Mouse (Mus musculus) v-Abl transformed pro-B cells (cell line): Measurements from ENCODE around the gene Nt5c3.

Source experiments
- in situ Hi-C, 2 experiments: fragments of 400-800 bp; cut with MboI; formaldehyde crosslinking; loops; one replicate each; pipeline ENCODE4 v1.15.1; 2025; ENCODE audit not compliant: unreplicated experiment in 2 of 2

The Nt5c3 gene

GRCm38 (mm10) chr6:56854803-56855202 is 68.9 kb downstream of the Nt5c3 start:
- in situ Hi-C loops, result no loop called here

GRCm38 (mm10) chr6:56850315-56850714 is 73.4 kb downstream of the Nt5c3 start:
- in situ Hi-C loops, result no loop called here

GRCm38 (mm10) chr6:56848974-56849373 is 74.8 kb downstream of the Nt5c3 start:
- in situ Hi-C loops, result no loop called here

- in situ Hi-C loops, result no loop called here
These were observed 79.4 kb downstream of the Nt5c3 start for GRCm38 (mm10) chr6:56844365-56844764.

GRCm38 (mm10) chr6:56843229-56843628 is 80.5 kb downstream of the Nt5c3 start:
- in situ Hi-C loops, result no loop called here

GRCm38 (mm10) chr6:56837621-56838020 is 86.1 kb downstream of the Nt5c3 start:
- in situ Hi-C loops, result no loop called here

GRCm38 (mm10) chr6:56837166-56837565 is 86.6 kb downstream of the Nt5c3 start:
- in situ Hi-C loops, result no loop called here

GRCm38 (mm10) chr6:56835532-56835931 is 88.2 kb downstream of the Nt5c3 start:
- in situ Hi-C loops, result no loop called here

- in situ Hi-C loops, result no loop called here
These were observed 89.0 kb downstream of the Nt5c3 start for GRCm38 (mm10) chr6:56834769-56835168.

- in situ Hi-C loops, result no loop called here
These were observed 90.9 kb downstream of the Nt5c3 start for GRCm38 (mm10) chr6:56832830-56833229.

GRCm38 (mm10) chr6:56832407-56832796 is 91.3 kb downstream of the Nt5c3 start:
- in situ Hi-C loops, result no loop called here
